Mouse (Mus musculus): ENCODE measurements around the gene Grid1.

- no peak for TF ChIP-seq POLR2A (IDR thresholded peaks at IDR 0.05; ENCODE audit: insufficient read depth, low read depth, low read length)
- no peak for TF ChIP-seq CTCF (IDR thresholded peaks at IDR 0.05)
- no peak for TF ChIP-seq EP300 (IDR thresholded peaks at IDR 0.05; ENCODE audit: insufficient read depth, low read depth, low read length)
Observed at GRCm38 (mm10) chr14:34839898-34840297, 20.0 kb downstream of the Grid1 start.
